Mouse (Mus musculus): ENCODE results near the gene Sptbn4. TPM values are rescaled to one million over a fixed set of nuclear protein-coding genes. Genes with fewer than 3 reads are reported as not detected.

The Sptbn4 gene
- polyA plus RNA-seq, 1 experiment from 2014 or later: 0.13 TPM

- no peak for DNase-seq (ENCODE audit: low read depth, low spot score)
- no peak for ATAC-seq
- CTCF ChIA-PET: no interaction called here
- H3K27me3 ChIP-seq: peaks cover 13% of the 10 kb centered on the region
- POLR2A ChIA-PET: no interaction called here
- in situ Hi-C loops (cut with MboI; ENCODE audit: low pct_unique_long_range_greater_than_20kb): loop anchor here (5.0 kb wide), 1 partner anchor 61 kb away; no protein-coding TSS in a partner anchor
- no peak for TF ChIP-seq CTCF (IDR thresholded peaks at IDR 0.05)
These were observed 716 bp downstream of the Sptbn4 start for GRCm38 (mm10) chr7:27446521-27447418.

GRCm38 (mm10) chr7:27446051-27446450 is 1.4 kb downstream of the Sptbn4 start:
- no peak for DNase-seq (ENCODE audit: low read depth, low spot score)
- no peak for ATAC-seq
- H3K27me3 ChIP-seq: peaks cover 13% of the 10 kb centered on the region
- TF ChIP-seq CTCF (IDR thresholded peaks at IDR 0.05): no peak
- ChIA-PET POLR2A (no interaction called here), CTCF (interaction anchor here (1.4 kb wide), 1 partner anchor 81 kb away, joined by 3 read pairs; no protein-coding TSS in a partner anchor)
- in situ Hi-C loops (cut with MboI; ENCODE audit: low pct_unique_long_range_greater_than_20kb): loop anchor here (5.0 kb wide), 1 partner anchor 61 kb away; no protein-coding TSS in a partner anchor

GRCm38 (mm10) chr7:27440014-27440413 is 7.5 kb downstream of the Sptbn4 start:
- ATAC-seq: no peak
- ChIA-PET CTCF (interaction anchor here (2.5 kb wide), 1 partner anchor 12 kb away, joined by 7 read pairs; no protein-coding TSS in a partner anchor), POLR2A (no interaction called here)
- in situ Hi-C loops (cut with MboI; ENCODE audit: low pct_unique_long_range_greater_than_20kb): no loop called here
- TF ChIP-seq CTCF (IDR thresholded peaks at IDR 0.05): peak; percentile 59
- DNase-seq (ENCODE audit: low read depth, low spot score): no peak
- H3K27me3 ChIP-seq: peaks cover 11% of the 10 kb centered on the region

GRCm38 (mm10) chr7:27437544-27437943 is 9.9 kb downstream of the Sptbn4 start:
- CTCF ChIA-PET: interaction anchor here (0.9 to 2.1 kb wide), 8 partner anchors 8 to 92 kb away, joined by 3 to 7 read pairs (median 4); no protein-coding TSS in a partner anchor

GRCm38 (mm10) chr7:27433794-27434193 is 13.7 kb downstream of the Sptbn4 start:
- ChIA-PET CTCF (no interaction called here), POLR2A (no interaction called here)
- in situ Hi-C loops (cut with MboI; ENCODE audit: low pct_unique_long_range_greater_than_20kb): no loop called here
- TF ChIP-seq CTCF (IDR thresholded peaks at IDR 0.05): no peak
- H3K27me3 ChIP-seq: peaks cover 25% of the 10 kb centered on the region
- ATAC-seq: no peak
- DNase-seq (ENCODE audit: low read depth, low spot score): no peak

More at GRCm38 (mm10) chr7:27437544-27437943, 9.9 kb downstream of the Sptbn4 start:
- H3K27me3 ChIP-seq: peaks cover 21% of the 10 kb centered on the region
- ATAC-seq (no peak), DNase-seq (ENCODE audit: low read depth, low spot score) (no peak)
- peak; percentile 87 for TF ChIP-seq CTCF (IDR thresholded peaks at IDR 0.05)
- POLR2A ChIA-PET: interaction anchor here (0.6 kb wide), 1 partner anchor 67 kb away, joined by 4 read pairs; no protein-coding TSS in a partner anchor
- in situ Hi-C loops (cut with MboI; ENCODE audit: low pct_unique_long_range_greater_than_20kb): loop anchor here (5.0 kb wide), 1 partner anchor 90 kb away; no protein-coding TSS in a partner anchor

- in situ Hi-C loops (cut with MboI; ENCODE audit: low pct_unique_long_range_greater_than_20kb): no loop called here
- ChIA-PET CTCF (no interaction called here), POLR2A (no interaction called here)
- peaks cover 25% of the 10 kb centered on the region for H3K27me3 ChIP-seq
- no peak for ATAC-seq
- no peak for DNase-seq (ENCODE audit: low read depth, low spot score)
- no peak for TF ChIP-seq CTCF (IDR thresholded peaks at IDR 0.05)
These were observed 14.1 kb downstream of the Sptbn4 start for GRCm38 (mm10) chr7:27433349-27433748.

- peaks cover 20% of the 10 kb centered on the region for H3K27me3 ChIP-seq
- ChIA-PET POLR2A (no interaction called here), CTCF (interaction anchor here (1.6 to 2.2 kb wide), 2 partner anchors 8 to 14 kb away, joined by 3 to 5 read pairs; no protein-coding TSS in a partner anchor)
- TF ChIP-seq CTCF (IDR thresholded peaks at IDR 0.05): peak; percentile 42
- ATAC-seq (no peak), DNase-seq (ENCODE audit: low read depth, low spot score) (no peak)
- in situ Hi-C loops (cut with MboI; ENCODE audit: low pct_unique_long_range_greater_than_20kb): no loop called here
These were observed 18.4 kb downstream of the Sptbn4 start for GRCm38 (mm10) chr7:27429135-27429534.

GRCm38 (mm10) chr7:27428002-27428401 is 19.5 kb downstream of the Sptbn4 start:
- no peak for TF ChIP-seq CTCF (IDR thresholded peaks at IDR 0.05)
- POLR2A ChIA-PET: no interaction called here
- no peak for ATAC-seq
- DNase-seq (ENCODE audit: low read depth, low spot score): no peak
- in situ Hi-C loops (cut with MboI; ENCODE audit: low pct_unique_long_range_greater_than_20kb): no loop called here
- CTCF ChIA-PET: interaction anchor here (0.8 to 2.2 kb wide), 3 partner anchors 10 to 16 kb away, joined by 3 to 5 read pairs (median 3); no protein-coding TSS in a partner anchor
- peaks cover 19% of the 10 kb centered on the region for H3K27me3 ChIP-seq

- in situ Hi-C loops (cut with MboI; ENCODE audit: low pct_unique_long_range_greater_than_20kb): no loop called here
- no peak for DNase-seq (ENCODE audit: low read depth, low spot score)
- ATAC-seq: no peak
- ChIA-PET POLR2A (no interaction called here), CTCF (no interaction called here)
- TF ChIP-seq CTCF (IDR thresholded peaks at IDR 0.05): no peak
- H3K27me3 ChIP-seq: peaks cover 19% of the 10 kb centered on the region
These were observed 20.1 kb downstream of the Sptbn4 start for GRCm38 (mm10) chr7:27427387-27427786.

- no peak for ATAC-seq
- CTCF ChIA-PET: no interaction called here
- POLR2A ChIA-PET: no interaction called here
- peaks cover 18% of the 10 kb centered on the region for H3K27me3 ChIP-seq
- no peak for TF ChIP-seq CTCF (IDR thresholded peaks at IDR 0.05)
- in situ Hi-C loops (cut with MboI; ENCODE audit: low pct_unique_long_range_greater_than_20kb): no loop called here
- no peak for DNase-seq (ENCODE audit: low read depth, low spot score)
These were observed 23.7 kb downstream of the Sptbn4 start for GRCm38 (mm10) chr7:27423556-27424326.
